Mouse (Mus musculus) cerebellum, adult 9-10 months (tissue): ENCODE results near the gene Eya3.
"Not testable (repeated sequence)": the region's sequence is repeated elsewhere in the genome, so short reads cannot be mapped to it uniquely, and the experiment has no call there.

Source experiments
- DNase-seq: peaks from one replicate; pipeline ENCODE4 v3.0.0; 2022

Eya3 gene

GRCm38 (mm10) chr4:132746911-132747517, 108.2 kb downstream of the Eya3 start:
- DNase-seq: no peak

GRCm38 (mm10) chr4:132747664-132748259, 109.0 kb downstream of the Eya3 start:
- DNase-seq: no peak

- DNase-seq: no peak
Measured at GRCm38 (mm10) chr4:132748778-132749177, 110.0 kb downstream of the Eya3 start.

GRCm38 (mm10) chr4:132749258-132749982, 110.6 kb downstream of the Eya3 start:
- DNase-seq: no peak

GRCm38 (mm10) chr4:132752992-132753391, 114.2 kb downstream of the Eya3 start:
- DNase-seq: no peak

GRCm38 (mm10) chr4:132756974-132757373, 118.2 kb downstream of the Eya3 start, which contains the start of gene Smpdl3b:
Smpdl3b (minus strand) TSS chr4:132757252.
- peak; percentile 34 for DNase-seq

- DNase-seq: no peak
Measured at GRCm38 (mm10) chr4:132757633-132758351, 119.0 kb downstream of the Eya3 start.

- no peak for DNase-seq
Measured at GRCm38 (mm10) chr4:132760296-132760695, 121.5 kb downstream of the Eya3 start.

GRCm38 (mm10) chr4:132762602-132763001, 123.8 kb downstream of the Eya3 start:
- no peak for DNase-seq

GRCm38 (mm10) chr4:132763125-132763524, 124.3 kb downstream of the Eya3 start:
- DNase-seq: not testable (repeated sequence)

GRCm38 (mm10) chr4:132767914-132768876, 129.4 kb downstream of the Eya3 start, which contains the start of gene Rpa2:
Rpa2 (plus strand) TSS chr4:132768332.
- DNase-seq: peak; percentile 100

- no peak for DNase-seq
Measured at GRCm38 (mm10) chr4:132771776-132772175, 133.0 kb downstream of the Eya3 start.
